Mouse (Mus musculus) adipose tissue, adult 10 weeks (tissue): Measurements from ENCODE around the gene Olfr1054. TPM values are rescaled to one million over a fixed set of nuclear protein-coding genes. Genes with fewer than 3 reads are reported as not detected.

Source experiments
- polyA plus RNA-seq: library from polyadenylated mRNA; stranded (reverse); fragments of 350-450 nt; fragmentation: Illumina TruSeq; extraction: RNeasy Lipid Tissue Mini Kit (QIAGEN cat#74804); gene quantifications from one replicate; pipeline ENCODE4 v1.2.3, GENCODE M21; 2014; ENCODE audit warnings: low read depth, low replicate concordance

The Olfr1054 gene
- polyA plus RNA-seq = not detected

GRCm38 (mm10) chr2:86335333-86335732 lies at the start of gene Olfr1054:
Gene Olfr1054 (minus strand): TSS chr2:86335433.

GRCm38 (mm10) chr2:86378293-86378692 lies 43.1 kb upstream of the Olfr1054 start, which contains the start of gene Olfr1057:
Gene Olfr1057 (minus strand): TSS chr2:86378393.

GRCm38 (mm10) chr2:86362369-86362768 lies 27.1 kb upstream of the Olfr1054 start, which contains the start of gene Olfr1056:
Gene Olfr1056 (minus strand): TSS chr2:86362469.

GRCm38 (mm10) chr2:86350184-86350583 lies 15.0 kb upstream of the Olfr1054 start, which contains the start of gene Olfr1055:
Gene Olfr1055 (minus strand): TSS chr2:86350284.

GRCm38 (mm10) chr2:86315184-86315583 lies 20.0 kb downstream of the Olfr1054 start, which contains the start of gene Olfr1053:
Gene Olfr1053 (minus strand): TSS chr2:86315284.

GRCm38 (mm10) chr2:86292155-86292554 lies 43.1 kb downstream of the Olfr1054 start, which contains the start of gene Olfr1052:
Gene Olfr1052 (plus strand): TSS chr2:86292455.

Other genes with a start within 250 kb of the Olfr1054 start
- gene Olfr1037, start 248.0 kb downstream of the Olfr1054 start, polyA plus RNA-seq = not detected
- not detected for gene Olfr1039, start 199.5 kb downstream of the Olfr1054 start, polyA plus RNA-seq
- not detected for gene Olfr1040, start 188.7 kb downstream of the Olfr1054 start, polyA plus RNA-seq
- gene Olfr1042, start 173.6 kb downstream of the Olfr1054 start, polyA plus RNA-seq = not detected
- not detected for gene Olfr1043, start 167.9 kb downstream of the Olfr1054 start, polyA plus RNA-seq
- gene Olfr1044, start 157.6 kb downstream of the Olfr1054 start, polyA plus RNA-seq = not detected
- not detected for gene Olfr52, start 149.8 kb downstream of the Olfr1054 start, polyA plus RNA-seq
- not detected for gene Olfr1045, start 132.4 kb downstream of the Olfr1054 start, polyA plus RNA-seq
- not detected for gene Olfr1046, start 116.1 kb downstream of the Olfr1054 start, polyA plus RNA-seq
- gene Olfr1047, start 104.0 kb downstream of the Olfr1054 start, polyA plus RNA-seq = not detected
- gene Olfr1048, start 95.1 kb downstream of the Olfr1054 start, polyA plus RNA-seq = not detected
- not detected for gene Olfr1049, start 77.1 kb downstream of the Olfr1054 start, polyA plus RNA-seq
- gene Olfr1051, start 56.3 kb downstream of the Olfr1054 start, polyA plus RNA-seq = not detected
- not detected for gene Olfr1052, start 43.0 kb downstream of the Olfr1054 start, polyA plus RNA-seq
- not detected for gene Olfr1053, start 20.1 kb downstream of the Olfr1054 start, polyA plus RNA-seq
- not detected for gene Olfr1055, start 14.9 kb upstream of the Olfr1054 start, polyA plus RNA-seq
- not detected for gene Olfr1056, start 27.0 kb upstream of the Olfr1054 start, polyA plus RNA-seq
- not detected for gene Olfr1057, start 43.0 kb upstream of the Olfr1054 start, polyA plus RNA-seq
- not detected for gene Olfr1058, start 53.1 kb upstream of the Olfr1054 start, polyA plus RNA-seq
- not detected for gene Olfr1061, start 78.6 kb upstream of the Olfr1054 start, polyA plus RNA-seq
- gene Olfr1062, start 91.3 kb upstream of the Olfr1054 start, polyA plus RNA-seq = not detected
- gene Olfr1065, start 115.2 kb upstream of the Olfr1054 start, polyA plus RNA-seq = not detected
- gene Olfr1066, start 120.8 kb upstream of the Olfr1054 start, polyA plus RNA-seq = not detected
- gene Olfr228, start 152.0 kb upstream of the Olfr1054 start, polyA plus RNA-seq = not detected
- gene Olfr1076, start 173.0 kb upstream of the Olfr1054 start, polyA plus RNA-seq = not detected
- gene Olfr1079, start 207.0 kb upstream of the Olfr1054 start, polyA plus RNA-seq = not detected
- not detected for gene Olfr1080, start 222.8 kb upstream of the Olfr1054 start, polyA plus RNA-seq